Mouse (Mus musculus) heart, adult 9 months (tissue): ENCODE results near the gene Fes.

Source experiments
- DNase-seq, 2 experiments: peaks; one replicate each; pipeline ENCODE4 v3.0.0; 2022; ENCODE audit warnings: low spot score in 2 of 2

Gene Fes

GRCm38 (mm10) chr7:80346173-80346572 lies 41.6 kb downstream of the Fes start:
- no peak for DNase-seq

- peak in 1 of 2 experiments; percentile 39 for DNase-seq
Observed at GRCm38 (mm10) chr7:80343270-80344018, 44.3 kb downstream of the Fes start.

- DNase-seq, result peak; percentile 82 to 91
Observed at GRCm38 (mm10) chr7:80342858-80343257, 44.9 kb downstream of the Fes start, which contains the start of gene Hddc3. TSS of gene Hddc3 (plus strand) at chr7:80343104.

DNA sequence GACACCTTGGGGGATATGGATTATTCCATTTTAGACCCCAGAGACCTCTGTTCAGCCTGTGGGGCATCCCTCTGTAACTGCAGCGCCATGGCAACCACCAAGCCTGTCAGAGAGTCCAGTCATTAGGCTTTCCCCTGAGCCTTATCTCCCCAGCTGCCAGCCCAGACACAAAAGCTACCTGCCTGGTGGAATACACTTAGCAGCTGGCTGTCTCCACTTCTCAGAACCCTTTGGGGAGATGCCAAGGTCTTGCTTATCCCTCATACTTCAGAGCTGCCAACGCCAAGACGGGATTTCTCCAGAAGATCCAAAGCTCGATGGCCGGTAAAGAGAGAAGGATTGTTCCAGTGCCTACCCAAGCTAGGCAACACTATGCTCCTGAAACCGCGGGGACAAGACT lies 46.0 kb downstream of the Fes start:
- DNase-seq, result no peak

DNA sequence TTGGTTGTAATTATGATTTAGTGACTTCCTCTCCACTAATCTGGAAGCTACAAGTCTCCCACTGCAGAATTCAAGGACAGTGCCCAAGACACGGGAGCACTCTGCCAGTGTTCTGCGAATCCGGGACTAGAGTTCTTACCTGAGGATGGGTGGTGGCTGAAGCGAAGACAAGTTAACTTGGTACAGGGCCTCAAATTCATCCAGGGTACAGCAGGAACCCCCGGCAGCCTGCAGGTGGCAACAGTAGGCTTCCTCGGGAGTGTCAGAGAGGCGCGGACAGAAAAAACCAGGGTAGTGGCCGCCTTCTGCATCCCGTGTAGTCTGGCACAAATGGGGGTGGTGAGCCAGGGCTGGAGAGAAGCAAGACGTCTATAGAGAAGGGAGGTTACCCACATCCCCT lies 47.0 kb downstream of the Fes start, which contains the start of gene Unc45a:
Gene Unc45a (minus strand): TSS at position 213 of the 400 bp plus-strand sequence.
- peak; percentile 69 for DNase-seq

GRCm38 (mm10) chr7:80339793-80340628 lies 47.7 kb downstream of the Fes start:
- DNase-seq, result peak; percentile 98

DNA sequence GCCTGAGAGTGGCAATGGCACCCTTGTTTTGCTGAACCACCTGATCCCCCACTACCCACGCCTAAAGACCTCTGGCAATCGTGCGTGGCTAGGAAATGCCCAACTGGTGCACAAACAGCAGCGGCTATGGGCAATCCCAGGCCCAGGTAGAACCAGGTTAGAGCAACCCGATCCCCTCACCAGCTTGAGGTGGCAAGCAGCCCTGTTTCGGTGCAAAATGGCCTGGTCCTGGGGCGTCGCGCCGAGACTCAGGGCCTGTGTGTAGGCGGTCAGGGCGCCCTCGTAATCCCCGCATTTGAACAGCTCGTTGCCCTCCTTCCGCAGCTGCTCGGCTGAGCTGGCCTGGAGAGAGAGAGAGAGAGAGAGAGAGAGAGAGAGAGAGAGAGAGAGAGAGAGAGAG lies 48.4 kb downstream of the Fes start:
- peak in 1 of 2 experiments; percentile 35 for DNase-seq

GRCm38 (mm10) chr7:80336932-80337331 lies 50.8 kb downstream of the Fes start:
- DNase-seq, result no peak

DNA sequence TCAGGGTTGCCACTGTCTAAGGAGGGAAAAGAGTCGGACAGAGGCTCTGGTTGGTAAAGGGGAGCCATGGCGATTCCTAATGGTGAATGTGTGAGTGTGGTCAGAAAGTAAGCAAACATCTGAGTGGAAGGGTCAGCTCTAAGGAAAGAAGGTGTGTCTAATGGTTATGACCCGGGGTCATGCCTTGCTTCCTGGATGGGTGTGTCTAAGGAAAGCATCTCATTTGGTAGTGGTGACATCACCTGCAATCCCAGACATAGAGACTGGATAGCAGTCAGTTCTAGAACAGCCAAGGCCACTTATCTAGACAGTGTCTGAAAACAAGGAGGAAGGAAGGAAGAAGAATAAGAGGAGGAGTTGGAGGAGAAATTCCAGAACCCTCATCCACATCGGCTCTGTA lies 52.9 kb downstream of the Fes start:
- DNase-seq, result no peak

DNA sequence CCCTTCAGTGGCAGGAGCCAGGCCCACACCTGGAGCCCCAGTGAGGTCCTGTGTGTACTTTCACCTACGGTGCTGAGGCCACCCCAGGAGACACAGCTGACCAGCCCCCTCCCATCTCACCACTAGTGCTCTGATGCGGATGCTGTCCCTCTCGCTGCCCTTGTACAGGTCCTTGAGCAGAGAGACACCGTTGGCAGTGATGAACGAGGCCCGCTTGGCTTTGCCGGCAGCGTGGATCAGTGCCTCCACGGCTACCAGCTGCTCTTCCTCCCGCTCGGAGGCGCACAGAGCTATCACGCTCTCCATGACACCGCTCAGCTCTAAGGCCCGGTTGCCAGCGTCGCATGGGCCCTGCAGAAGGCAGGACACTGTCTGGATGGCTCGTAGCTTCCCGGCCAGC lies 56.3 kb downstream of the Fes start:
- no peak for DNase-seq

GRCm38 (mm10) chr7:80330278-80330677 lies 57.5 kb downstream of the Fes start:
- no peak for DNase-seq
